Mouse (Mus musculus): ENCODE results near the gene Rnf115. TPM values are rescaled to one million over a fixed set of nuclear protein-coding genes. Genes with fewer than 3 reads are reported as not detected.
"Not testable (repeated sequence)": the region's sequence is repeated elsewhere in the genome, so short reads cannot be mapped to it uniquely, and the experiment has no call there.

Rnf115 gene
- polyA plus RNA-seq (2014; fragmentation: Nextera tagmentation; extraction: Ambion mirVana), result 90.0 and 90.4 TPM in 2 replicates

DNA sequence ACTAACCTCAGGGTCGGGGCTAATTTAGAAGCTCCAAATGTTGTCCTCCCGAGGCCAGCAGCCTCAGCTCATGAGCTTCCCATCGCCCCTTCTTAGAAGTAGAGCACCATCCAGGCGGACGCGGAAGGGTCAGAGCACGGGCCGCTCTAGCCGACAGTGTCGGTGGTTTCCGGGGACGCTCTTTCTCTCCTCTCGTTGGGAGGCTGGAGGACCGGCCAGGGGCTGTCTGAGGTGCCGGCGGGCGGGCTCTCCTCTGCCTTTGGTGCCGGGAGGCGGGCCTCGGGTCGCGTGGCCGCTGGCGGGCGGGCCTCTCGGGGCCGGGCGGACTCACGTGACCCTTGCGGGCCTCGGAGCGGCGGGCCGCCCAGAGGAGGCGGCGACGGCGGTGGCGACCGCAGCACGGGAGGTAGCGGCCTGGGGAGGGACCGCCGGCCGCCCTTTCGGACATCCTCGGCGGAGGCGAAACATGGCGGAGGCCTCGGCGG, at the start of gene Rnf115, which contains the start of gene Polr3c:
TSS of gene Rnf115 (plus strand) at position 322 of the 485 bp plus-strand sequence.
TSS of gene Polr3c (minus strand) at position 286 of the 485 bp plus-strand sequence.
- ATAC-seq (ENCODE audit: low FRiP score) (peak; percentile 99), DNase-seq (ENCODE audit: low spot score) (peak; percentile 96)
- Histone ChIP-seq H3K27me3 (ENCODE audit: control insufficient read depth, insufficient read depth, low read length) (no peaks in the 10 kb centered on the region), H3K4me1 (replicated peaks; ENCODE audit: control insufficient read depth, insufficient read depth, low read length) (no peaks in the 10 kb centered on the region), H3K27ac (ENCODE audit: low read depth, low read length) (peak within 1 kb of the TSS; percentile 31), H3K4me2 (replicated peaks; ENCODE audit: low read depth, low read length) (peak within 1 kb of the TSS; percentile 67), H3K4me3 (ENCODE audit: low read depth, low read length) (peak within 1 kb of the TSS; percentile 59), H3K36me3 (ENCODE audit: control insufficient read depth, insufficient read depth, low read length) (peaks cover under 1% of the 10 kb centered on the region; the same call in 1 of the 2 replicates), H3K9ac (ENCODE audit: low read depth, low read length) (peak within 1 kb of the TSS; percentile 62), H3K9me3 (ENCODE audit: control insufficient read depth, low read length) (no peaks in the 10 kb centered on the region)
- under 1% methylated on average over 29 of the region's 52 CpGs for WGBS

DNA sequence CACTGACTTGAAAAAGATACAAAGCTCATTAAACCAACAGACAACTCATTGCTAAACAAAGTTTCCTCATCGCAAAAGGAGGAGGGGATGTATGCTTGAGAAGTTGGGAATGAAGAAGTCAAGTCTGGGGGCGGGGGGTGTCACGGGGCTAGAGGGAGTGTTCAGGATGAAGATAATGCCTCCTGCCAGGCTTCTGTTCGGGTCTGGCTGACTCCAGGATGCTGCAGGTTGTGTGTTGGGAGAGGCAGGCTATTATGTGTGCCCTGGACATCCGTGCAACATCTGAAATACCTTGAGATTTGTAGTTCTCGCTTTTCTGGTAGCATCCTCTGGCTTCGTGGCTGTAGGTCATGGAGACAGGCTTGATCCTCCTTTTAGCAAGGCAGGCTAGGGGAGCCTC, 49.0 kb upstream of the Rnf115 start:
- no peak for ATAC-seq (ENCODE audit: low FRiP score)
- no peak for DNase-seq (ENCODE audit: low spot score)

DNA sequence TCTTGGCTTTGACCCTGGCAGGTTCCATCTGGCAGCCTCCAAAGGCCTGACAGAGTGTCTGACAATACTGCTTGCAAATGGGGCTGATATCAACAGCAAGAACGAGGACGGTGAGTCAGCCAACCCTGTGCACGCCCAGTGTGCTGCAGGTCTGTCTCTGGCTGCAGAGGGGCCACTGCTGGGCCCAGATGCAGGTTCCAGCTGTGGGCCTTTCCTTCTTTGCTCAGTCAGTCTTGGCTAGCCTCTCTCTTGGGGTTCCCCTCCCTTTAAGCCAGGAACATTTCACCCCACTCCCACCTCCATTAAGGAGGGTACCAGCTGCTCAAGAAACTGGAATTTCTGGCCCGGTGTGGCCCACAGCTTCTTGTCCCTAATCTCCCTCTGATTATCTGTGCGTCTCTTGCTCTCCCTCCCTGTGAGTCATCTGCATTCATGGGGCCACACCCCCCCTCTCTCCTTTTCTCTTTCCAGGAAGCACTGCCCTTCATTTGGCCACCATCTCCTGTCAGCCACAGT, 48.2 kb upstream of the Rnf115 start:
- WGBS, result 29% methylated on average over 5 of the region's 5 CpGs
- ATAC-seq (ENCODE audit: low FRiP score), result no peak
- DNase-seq (ENCODE audit: low spot score), result no peak

More for the DNA sequence above, 49.0 kb upstream of the Rnf115 start:
- Histone ChIP-seq H3K36me3 (ENCODE audit: control insufficient read depth, insufficient read depth, low read length) (no peaks in the 10 kb centered on the region), H3K9me3 (ENCODE audit: control insufficient read depth, low read length) (no peaks in the 10 kb centered on the region), H3K27me3 (ENCODE audit: control insufficient read depth, insufficient read depth, low read length) (no peaks in the 10 kb centered on the region), H3K4me2 (replicated peaks; ENCODE audit: low read depth, low read length) (no peak overlapping the region), H3K4me3 (ENCODE audit: low read depth, low read length) (no peak overlapping the region), H3K4me1 (replicated peaks; ENCODE audit: control insufficient read depth, insufficient read depth, low read length) (no peaks in the 10 kb centered on the region), H3K9ac (ENCODE audit: low read depth, low read length) (no peak overlapping the region), H3K27ac (ENCODE audit: low read depth, low read length) (no peak overlapping the region)
- WGBS, result 66% methylated on average over 7 of the region's 7 CpGs

DNA sequence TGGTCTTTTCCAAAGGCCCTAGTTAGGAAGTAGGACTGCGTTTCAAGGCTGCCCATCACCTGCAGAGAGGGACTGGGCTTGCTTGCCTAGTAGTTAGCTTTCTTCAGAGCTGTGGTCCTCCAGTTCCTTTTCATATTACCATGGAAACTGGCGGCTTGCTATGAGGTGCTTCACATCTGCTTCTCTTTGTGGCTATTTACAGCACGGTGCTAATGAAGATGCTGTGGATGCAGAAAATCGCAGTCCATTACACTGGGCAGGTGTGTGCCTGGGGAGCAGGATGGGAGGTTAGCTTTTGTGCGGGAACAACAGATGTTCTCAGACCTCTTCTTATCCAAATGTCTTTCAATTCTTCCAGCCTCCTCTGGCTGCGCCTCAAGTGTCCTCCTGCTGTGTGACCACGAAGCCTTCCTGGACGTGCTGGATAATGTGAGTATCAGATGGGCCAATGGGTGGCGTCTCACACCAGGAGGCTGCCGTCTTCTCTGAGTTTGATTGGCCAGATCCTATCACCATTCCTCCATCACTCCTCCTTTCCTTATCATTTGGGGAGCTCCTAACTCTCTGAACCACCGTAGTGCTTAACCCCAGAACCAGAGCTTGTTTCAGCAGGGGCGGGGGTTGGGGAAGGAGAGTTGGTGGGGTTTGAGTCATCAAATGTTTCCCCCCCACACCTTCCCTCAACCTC, 47.1 kb upstream of the Rnf115 start:
- Histone ChIP-seq H3K4me2 (replicated peaks; ENCODE audit: low read depth, low read length) (no peak overlapping the region), H3K4me1 (replicated peaks; ENCODE audit: control insufficient read depth, insufficient read depth, low read length) (no peaks in the 10 kb centered on the region), H3K36me3 (ENCODE audit: control insufficient read depth, insufficient read depth, low read length) (no peaks in the 10 kb centered on the region), H3K27ac (ENCODE audit: low read depth, low read length) (no peak overlapping the region), H3K27me3 (ENCODE audit: control insufficient read depth, insufficient read depth, low read length) (no peaks in the 10 kb centered on the region; the same call in 1 of the 2 replicates), H3K4me3 (ENCODE audit: low read depth, low read length) (no peak overlapping the region), H3K9me3 (ENCODE audit: control insufficient read depth, low read length) (no peaks in the 10 kb centered on the region), H3K9ac (ENCODE audit: low read depth, low read length) (no peak overlapping the region)
- WGBS, result 19% methylated on average over 12 of the region's 12 CpGs
- ATAC-seq (ENCODE audit: low FRiP score) (no peak), DNase-seq (ENCODE audit: low spot score) (no peak)

More for the DNA sequence above, 48.2 kb upstream of the Rnf115 start:
- Histone ChIP-seq H3K9me3 (ENCODE audit: control insufficient read depth, low read length) (no peaks in the 10 kb centered on the region), H3K27ac (ENCODE audit: low read depth, low read length) (no peak overlapping the region), H3K4me2 (replicated peaks; ENCODE audit: low read depth, low read length) (no peak overlapping the region), H3K36me3 (ENCODE audit: control insufficient read depth, insufficient read depth, low read length) (no peaks in the 10 kb centered on the region), H3K9ac (ENCODE audit: low read depth, low read length) (no peak overlapping the region), H3K4me3 (ENCODE audit: low read depth, low read length) (no peak overlapping the region), H3K4me1 (replicated peaks; ENCODE audit: control insufficient read depth, insufficient read depth, low read length) (no peaks in the 10 kb centered on the region), H3K27me3 (ENCODE audit: control insufficient read depth, insufficient read depth, low read length) (no peaks in the 10 kb centered on the region)

DNA sequence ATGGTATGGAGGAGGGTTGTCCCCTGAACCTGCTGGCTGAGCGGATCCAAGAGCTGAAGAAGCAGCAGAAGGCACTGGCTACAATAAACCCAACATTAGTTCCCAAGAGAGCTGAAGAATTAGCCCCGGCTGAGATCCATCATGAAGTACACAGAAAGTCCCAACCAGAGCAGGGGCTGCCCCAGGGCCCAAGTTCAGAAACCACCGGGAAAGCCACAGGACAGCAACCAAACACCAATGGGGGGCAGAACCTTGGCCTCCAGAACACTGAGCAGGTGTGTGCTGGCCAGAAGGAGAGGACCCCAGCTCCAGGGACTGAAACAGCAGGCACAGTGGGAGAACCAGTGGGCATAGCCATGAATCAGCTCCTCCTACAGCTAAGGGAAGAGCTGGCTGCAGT, 44.0 kb upstream of the Rnf115 start:
- DNase-seq (ENCODE audit: low spot score) (no peak), ATAC-seq (ENCODE audit: low FRiP score) (no peak)
- Histone ChIP-seq H3K4me3 (ENCODE audit: low read depth, low read length) (no peak overlapping the region), H3K36me3 (ENCODE audit: control insufficient read depth, insufficient read depth, low read length) (no peaks in the 10 kb centered on the region), H3K4me1 (replicated peaks; ENCODE audit: control insufficient read depth, insufficient read depth, low read length) (no peaks in the 10 kb centered on the region), H3K9me3 (ENCODE audit: control insufficient read depth, low read length) (no peaks in the 10 kb centered on the region), H3K27ac (ENCODE audit: low read depth, low read length) (no peak overlapping the region), H3K27me3 (ENCODE audit: control insufficient read depth, insufficient read depth, low read length) (no peaks in the 10 kb centered on the region; the same call in 1 of the 2 replicates), H3K4me2 (replicated peaks; ENCODE audit: low read depth, low read length) (no peak overlapping the region), H3K9ac (ENCODE audit: low read depth, low read length) (no peak overlapping the region)
- WGBS, result 86% methylated on average over 3 of the region's 3 CpGs

DNA sequence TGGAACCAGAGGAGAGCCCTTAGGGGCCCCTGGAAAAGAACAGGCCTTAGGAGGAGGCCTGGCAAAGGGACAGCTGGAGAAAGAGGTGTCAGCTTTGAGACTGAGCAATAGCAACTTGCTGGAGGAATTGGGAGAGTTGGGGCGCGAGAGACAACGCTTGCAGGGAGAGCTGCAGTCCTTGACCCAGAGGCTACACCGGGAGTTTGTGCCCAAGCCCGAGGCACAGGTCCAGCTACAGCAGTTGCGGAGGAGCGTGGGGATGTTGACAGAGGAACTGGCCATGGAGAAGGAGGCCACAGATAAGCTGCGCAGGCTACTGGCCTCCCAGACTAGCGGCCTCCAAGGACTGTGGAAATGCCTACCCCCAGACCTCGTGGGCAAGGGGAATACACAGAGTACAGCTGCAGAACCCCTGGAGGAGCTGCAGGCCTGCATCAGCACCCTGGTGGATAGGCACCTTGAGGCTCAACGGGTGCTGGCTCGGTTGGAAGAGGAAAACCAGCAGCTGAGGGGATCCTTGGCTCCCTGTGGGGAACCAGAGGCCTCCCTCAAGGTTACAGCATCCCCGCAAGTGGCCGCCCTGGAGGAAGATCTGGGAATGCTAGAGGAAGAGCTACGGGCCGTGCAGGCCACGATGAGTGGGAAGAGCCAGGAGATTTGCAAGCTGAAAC, 43.2 kb upstream of the Rnf115 start:
- whole genome bisulfite sequencing, result 59% methylated on average over 17 of the region's 17 CpGs
- no peak overlapping the region for H3K4me3 ChIP-seq (ENCODE audit: low read depth, low read length)

DNA sequence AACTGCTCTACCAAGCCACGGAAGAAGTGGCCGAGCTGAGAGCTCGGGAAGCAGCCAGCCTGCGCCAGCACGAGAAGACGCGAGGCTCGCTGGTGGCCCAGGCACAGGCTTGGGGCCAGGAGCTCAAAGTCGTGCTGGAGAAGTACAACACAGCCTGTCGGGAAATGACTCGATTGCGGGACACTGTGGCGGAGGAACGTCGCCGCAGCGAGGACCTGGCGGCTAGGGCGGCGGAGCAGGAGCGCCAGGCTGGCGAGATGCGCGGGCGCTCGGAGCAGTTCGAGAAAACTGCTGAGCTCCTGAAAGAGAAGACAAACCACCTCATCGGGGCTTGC, 42.7 kb upstream of the Rnf115 start:
- Histone ChIP-seq H3K9ac (ENCODE audit: low read depth, low read length) (no peak overlapping the region), H3K27ac (ENCODE audit: low read depth, low read length) (no peak overlapping the region), H3K36me3 (ENCODE audit: control insufficient read depth, insufficient read depth, low read length) (no peaks in the 10 kb centered on the region), H3K4me2 (replicated peaks; ENCODE audit: low read depth, low read length) (no peak overlapping the region; the same call in 1 of the 2 replicates), H3K4me3 (ENCODE audit: low read depth, low read length) (0 out of 2 replicates have a peak overlapping the region, but pooled peaks have one; percentile 6), H3K9me3 (ENCODE audit: control insufficient read depth, low read length) (no peaks in the 10 kb centered on the region), H3K4me1 (replicated peaks; ENCODE audit: control insufficient read depth, insufficient read depth, low read length) (no peaks in the 10 kb centered on the region), H3K27me3 (ENCODE audit: control insufficient read depth, insufficient read depth, low read length) (no peaks in the 10 kb centered on the region; the same call in 1 of the 2 replicates)
- ATAC-seq (ENCODE audit: low FRiP score) (no peak), DNase-seq (ENCODE audit: low spot score) (no peak)
- 37% methylated on average over 28 of the region's 28 CpGs for WGBS

More for the DNA sequence above, 43.2 kb upstream of the Rnf115 start:
- no peak overlapping the region for H3K4me2 ChIP-seq (replicated peaks; ENCODE audit: low read depth, low read length)
- no peaks in the 10 kb centered on the region for H3K4me1 ChIP-seq (replicated peaks; ENCODE audit: control insufficient read depth, insufficient read depth, low read length)
- ATAC-seq (ENCODE audit: low FRiP score) (no peak), DNase-seq (ENCODE audit: low spot score) (no peak)
- no peaks in the 10 kb centered on the region for H3K36me3 ChIP-seq (ENCODE audit: control insufficient read depth, insufficient read depth, low read length)
- no peaks in the 10 kb centered on the region for H3K9me3 ChIP-seq (ENCODE audit: control insufficient read depth, low read length)
- no peak overlapping the region for H3K27ac ChIP-seq (ENCODE audit: low read depth, low read length)
- no peaks in the 10 kb centered on the region; the same call in 1 of the 2 replicates for H3K27me3 ChIP-seq (ENCODE audit: control insufficient read depth, insufficient read depth, low read length)
- no peak overlapping the region for H3K9ac ChIP-seq (ENCODE audit: low read depth, low read length)

DNA sequence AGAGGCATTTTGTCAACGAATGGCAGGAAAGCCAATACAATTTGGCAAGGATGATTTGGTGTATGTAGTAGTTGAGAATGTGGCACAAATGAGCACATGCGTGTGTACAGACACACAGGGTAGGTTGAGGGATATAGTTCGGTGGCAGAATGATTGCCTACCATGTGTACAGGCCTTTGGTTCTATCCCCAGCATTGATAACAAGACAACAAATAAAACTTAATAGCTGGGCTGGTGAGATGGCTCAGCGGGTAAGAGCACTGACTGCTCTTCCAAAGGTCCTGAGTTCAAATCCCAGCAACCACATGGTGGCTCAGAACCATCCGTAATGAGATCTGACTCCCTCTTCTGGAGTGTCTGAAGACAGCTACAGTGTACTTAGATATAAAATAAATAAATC, 41.4 kb upstream of the Rnf115 start:
- H3K36me3 ChIP-seq (ENCODE audit: control insufficient read depth, insufficient read depth, low read length), result not testable (repeated sequence)
- 93% methylated on average over 5 of the region's 5 CpGs for WGBS

More for the DNA sequence above, 41.4 kb upstream of the Rnf115 start:
- not testable (repeated sequence) for H3K4me3 ChIP-seq (ENCODE audit: low read depth, low read length); H3K27ac ChIP-seq (ENCODE audit: low read depth, low read length); DNase-seq (ENCODE audit: low spot score); ATAC-seq (ENCODE audit: low FRiP score); H3K4me2 ChIP-seq (replicated peaks; ENCODE audit: low read depth, low read length); H3K27me3 ChIP-seq (ENCODE audit: control insufficient read depth, insufficient read depth, low read length); H3K4me1 ChIP-seq (replicated peaks; ENCODE audit: control insufficient read depth, insufficient read depth, low read length); H3K9me3 ChIP-seq (ENCODE audit: control insufficient read depth, low read length); H3K9ac ChIP-seq (ENCODE audit: low read depth, low read length)

Measured in hindbrain, embryonic 11.5 days (tissue).